In genomic region chr11:7069762-7070161, GRCm38 (mm10) we compare ENCODE assay signal across 26 mouse cellular contexts. TPM values are rescaled to one million over a fixed set of nuclear protein-coding genes. Genes with fewer than 3 reads are reported as not detected.
DNase-seq lines count a peak whose midpoint lies in the region; ATAC-seq lines count a peak whose summit lies in the region.
"Had no signal": no experiment of that assay in that cellular context is flagged by ENCODE, and none has a peak within 500 bp of the region (broad histone marks: within the 10 kb centered on the region; RNA-seq: fewer than 3 reads in every experiment).

No protein-coding gene starts in this region.

- H3K4me3 ChIP-seq in megakaryocyte, embryonic 14.5 days (replicated peaks), result peak overlapping the region; percentile 54
- H3K4me3 ChIP-seq: embryonic facial prominence, embryonic 12.5 days; embryonic facial prominence, embryonic 15.5 days; gastrocnemius, adult 2 months; heart, embryonic 12.5 days; heart, embryonic 15.5 days; hindbrain, embryonic 10.5 days; hindbrain, embryonic 13.5 days; intestine, embryonic 15.5 days had no signal

- no peak for ATAC-seq in megakaryocyte, adult 5-6 weeks (ENCODE audit: poor library complexity, severe bottlenecking)
- ATAC-seq: CD4-positive, CD25-positive, alpha-beta regulatory T cell, adult 4 months; forebrain, embryonic 14.5 days; forebrain, postnatal 0 days; hindbrain, embryonic 16.5 days; intestine, embryonic 15.5 days had no signal

- no peaks in the 10 kb centered on the region for H3K9me3 ChIP-seq in megakaryocyte, embryonic 14.5 days
- H3K9me3 ChIP-seq: embryonic facial prominence, embryonic 12.5 days; embryonic facial prominence, embryonic 15.5 days; heart, embryonic 12.5 days; heart, embryonic 15.5 days; hindbrain, embryonic 10.5 days; hindbrain, embryonic 13.5 days; intestine, embryonic 15.5 days had no signal

- DNase-seq in cerebellum, adult 8-10 months, result peak; percentile 37
- DNase-seq in cerebellum, adult 11 months, result no peak
- DNase-seq in cerebellum, postnatal 14 days, result peak; percentile 44 to 53
- no peak for DNase-seq in gastrocnemius, adult 8-10 months (ENCODE audit: low spot score in 2 of 2)
- DNase-seq: adrenal gland, adult 2 months; adrenal gland, postnatal 14 days; forebrain, postnatal 0 days; gastrocnemius, adult 2 months; gastrocnemius, postnatal 25 days; heart, adult 18-20 months; heart, postnatal 10 days; heart, postnatal 36 days; kidney, adult 11 months had no signal

- H3K36me3 ChIP-seq in megakaryocyte, embryonic 14.5 days (replicated peaks; ENCODE audit: low read length), result no peaks in the 10 kb centered on the region
- H3K36me3 ChIP-seq: embryonic facial prominence, embryonic 12.5 days; embryonic facial prominence, embryonic 15.5 days; heart, embryonic 12.5 days; heart, embryonic 15.5 days; hindbrain, embryonic 10.5 days; hindbrain, embryonic 13.5 days; intestine, embryonic 15.5 days had no signal

- no peaks in the 10 kb centered on the region for H3K4me1 ChIP-seq in megakaryocyte, embryonic 14.5 days

- peaks cover 15% of the 10 kb centered on the region for H3K27me3 ChIP-seq in megakaryocyte, embryonic 14.5 days (replicated peaks)

RNA-seq across cellular contexts. Expression of gene Adcy1, which starts 6.5 kb away (rescaled TPM):
- not detected in 2 replicates for polyA plus RNA-seq in megakaryocyte, embryonic 14.5 days (2012; ENCODE audit: insufficient read depth, low replicate concordance)
- total RNA-seq in megakaryocyte, adult 5-6 weeks (2015), result not detected in 2 replicates
- total RNA-seq in megakaryocyte, adult 5-6 weeks (2017), result not detected in 2 replicates
- total RNA-seq in gastrocnemius, adult 8-10 months (2022), result under 1 TPM; 0.34 to 0.77 (median 0.61) TPM
- total RNA-seq: common myeloid progenitor, adult 5-6 weeks had no signal
- polyA plus RNA-seq: CD4-positive, CD25-positive, alpha-beta regulatory T cell, adult 4 months had no signal

Comparison
In these comparisons a context has a peak if more than half of its experiments do, and no peak if none do; other contexts are left out.
1. DNase-seq: peak in cerebellum, adult 8-10 months (single experiment) and cerebellum, postnatal 14 days (2 of 2); none in cerebellum, adult 11 months (single experiment) and gastrocnemius, adult 8-10 months (0 of 2).